Mouse (Mus musculus): ENCODE data around the gene Nol4l. TPM values are rescaled to one million over a fixed set of nuclear protein-coding genes. Genes with fewer than 3 reads are reported as not detected.

The Nol4l gene
- total and polyA plus RNA-seq, 3 experiments = 4.4 to 7.1 TPM; not detected in 1

Other genes with a start within 250 kb of the Nol4l start
- 10.0 and 11.0 TPM in 2 replicates for gene Kif3b, start 238.6 kb downstream of the Nol4l start, total RNA-seq (2012; rRNA removed)
- gene Kif3b, start 238.6 kb downstream of the Nol4l start, polyA plus RNA-seq (2012; ENCODE audit: insufficient read depth in 1 of 2, insufficient read length in 2 of 2, low read depth in 1 of 2, low replicate concordance in 2 of 2, missing spikeins in 1 of 2) = 10 to 100 TPM; 17.9 to 34.2 TPM
- 15.2 and 20.6 TPM in 2 replicates for gene Asxl1, start 184.1 kb downstream of the Nol4l start, total RNA-seq (2012; rRNA removed)
- gene Asxl1, start 184.1 kb downstream of the Nol4l start, polyA plus RNA-seq (2012; ENCODE audit: insufficient read depth in 1 of 2, insufficient read length in 2 of 2, low read depth in 1 of 2, low replicate concordance in 2 of 2, missing spikeins in 1 of 2) = 10 to 100 TPM in 1 of 2 experiments, not detected in 1; 35.5 TPM
- gene 4930404H24Rik, start 37.2 kb downstream of the Nol4l start, total RNA-seq (2012; rRNA removed) = not detected in 2 replicates
- under 1 TPM in 1 of 2 experiments, not detected in 1; 0.24 TPM for gene 4930404H24Rik, start 37.2 kb downstream of the Nol4l start, polyA plus RNA-seq (2012; ENCODE audit: insufficient read depth in 1 of 2, insufficient read length in 2 of 2, low read depth in 1 of 2, low replicate concordance in 2 of 2, missing spikeins in 1 of 2)
- gene Commd7, start 102.8 kb upstream of the Nol4l start, total RNA-seq (2012; rRNA removed) = 25.3 and 25.5 TPM in 2 replicates
- gene Commd7, start 102.8 kb upstream of the Nol4l start, polyA plus RNA-seq (2012; ENCODE audit: insufficient read depth in 1 of 2, insufficient read length in 2 of 2, low read depth in 1 of 2, low replicate concordance in 2 of 2, missing spikeins in 1 of 2) = 10 to 100 TPM in 1 of 2 experiments, not detected in 1; 36.1 TPM
- 10.1 and 11.6 TPM in 2 replicates for gene Dnmt3b, start 119.5 kb upstream of the Nol4l start, total RNA-seq (2012; rRNA removed)
- gene Dnmt3b, start 119.5 kb upstream of the Nol4l start, polyA plus RNA-seq (2012; ENCODE audit: insufficient read depth in 1 of 2, insufficient read length in 2 of 2, low read depth in 1 of 2, low replicate concordance in 2 of 2, missing spikeins in 1 of 2) = 10 to 100 TPM in 1 of 2 experiments, not detected in 1; 17.5 TPM
- gene Dnmt3c, start 166.7 kb upstream of the Nol4l start, total RNA-seq (2012; rRNA removed) = 0.26 and 0.65 TPM in 2 replicates
- under 1 TPM in 1 of 2 experiments, not detected in 1; 0.45 TPM for gene Dnmt3c, start 166.7 kb upstream of the Nol4l start, polyA plus RNA-seq (2012; ENCODE audit: insufficient read depth in 1 of 2, insufficient read length in 2 of 2, low read depth in 1 of 2, low replicate concordance in 2 of 2, missing spikeins in 1 of 2)
- gene Mapre1, start 211.3 kb upstream of the Nol4l start, total RNA-seq (2012; rRNA removed) = 57.7 and 60.0 TPM in 2 replicates
- gene Mapre1, start 211.3 kb upstream of the Nol4l start, polyA plus RNA-seq (2012; ENCODE audit: insufficient read depth in 1 of 2, insufficient read length in 2 of 2, low read depth in 1 of 2, low replicate concordance in 2 of 2, missing spikeins in 1 of 2) = 10 to 100 TPM in 1 of 2 experiments, not detected in 1; 94.8 TPM
- gene Efcab8, start 250.0 kb upstream of the Nol4l start, total RNA-seq (2012; rRNA removed) = 0.04 and 0.13 TPM in 2 replicates
- under 1 TPM in 1 of 2 experiments, not detected in 1; 0.19 TPM for gene Efcab8, start 250.0 kb upstream of the Nol4l start, polyA plus RNA-seq (2012; ENCODE audit: insufficient read depth in 1 of 2, insufficient read length in 2 of 2, low read depth in 1 of 2, low replicate concordance in 2 of 2, missing spikeins in 1 of 2)

Data from MEL (cell line).